Mouse (Mus musculus) gastrocnemius, adult 18-20 months (tissue): ENCODE measurements around the gene Rora. TPM values are rescaled to one million over a fixed set of nuclear protein-coding genes. Genes with fewer than 3 reads are reported as not detected.
A peak's percentile ranks its signal among the peaks of the same experiment; 100 is the strongest.

Experiments used
- DNase-seq: peaks from one replicate; pipeline ENCODE4 v3.0.0; 2021; ENCODE audit warnings: low spot score
- total RNA-seq, 2 experiments: library from RNA; stranded (reverse); gene quantifications; 2 replicates each; pipeline ENCODE4 v1.2.3; 2021

Gene Rora
- total RNA-seq, 2 experiments from 2014 or later, result 73.5 to 85.0 TPM

- no peak for DNase-seq
These were observed 649.9 kb downstream of the Rora start for GRCm38 (mm10) chr9:69303346-69303944.

- no peak for DNase-seq
These were observed 650.4 kb downstream of the Rora start for GRCm38 (mm10) chr9:69303962-69304361.

- no peak for DNase-seq
These were observed 650.9 kb downstream of the Rora start for GRCm38 (mm10) chr9:69304492-69304891.

- DNase-seq, result no peak
These were observed 651.4 kb downstream of the Rora start for GRCm38 (mm10) chr9:69304991-69305390.

GRCm38 (mm10) chr9:69306734-69307528 is 653.3 kb downstream of the Rora start:
- peak; percentile 57 for DNase-seq

- DNase-seq, result no peak
These were observed 654.4 kb downstream of the Rora start for GRCm38 (mm10) chr9:69307974-69308373.

- no peak for DNase-seq
These were observed 656.9 kb downstream of the Rora start for GRCm38 (mm10) chr9:69310524-69310923.

GRCm38 (mm10) chr9:69313297-69313696 is 659.7 kb downstream of the Rora start:
- DNase-seq, result no peak

GRCm38 (mm10) chr9:69314451-69315210 is 661.0 kb downstream of the Rora start:
- DNase-seq, result no peak

- no peak for DNase-seq
These were observed 664.0 kb downstream of the Rora start for GRCm38 (mm10) chr9:69317527-69318115.

GRCm38 (mm10) chr9:69319434-69319833 is 665.8 kb downstream of the Rora start:
- no peak for DNase-seq

- no peak for DNase-seq
These were observed 666.5 kb downstream of the Rora start for GRCm38 (mm10) chr9:69319913-69320634.

- DNase-seq, result no peak
These were observed 667.0 kb downstream of the Rora start for GRCm38 (mm10) chr9:69320635-69321027.

- DNase-seq, result no peak
These were observed 668.4 kb downstream of the Rora start for GRCm38 (mm10) chr9:69321956-69322355.

GRCm38 (mm10) chr9:69323831-69324230 is 670.2 kb downstream of the Rora start:
- no peak for DNase-seq

- no peak for DNase-seq
These were observed 673.5 kb downstream of the Rora start for GRCm38 (mm10) chr9:69327077-69327476.

GRCm38 (mm10) chr9:69327591-69327990 is 674.0 kb downstream of the Rora start:
- no peak for DNase-seq

GRCm38 (mm10) chr9:69331790-69332189 is 678.2 kb downstream of the Rora start:
- DNase-seq, result peak; percentile 51

GRCm38 (mm10) chr9:69332802-69333568 is 679.4 kb downstream of the Rora start:
- DNase-seq, result no peak

- no peak for DNase-seq
These were observed 680.1 kb downstream of the Rora start for GRCm38 (mm10) chr9:69333654-69334053.
